Mouse (Mus musculus): ENCODE measurements around the gene Sema4c. TPM values are rescaled to one million over a fixed set of nuclear protein-coding genes. Genes with fewer than 3 reads are reported as not detected.
A peak's percentile ranks its signal among the peaks of the same experiment; 100 is the strongest.

Sema4c gene
- polyA plus RNA-seq (2012; ENCODE audit: insufficient read depth, low replicate concordance): 1.3 TPM in 1 of 2 replicates, not detected in the other

DNA sequence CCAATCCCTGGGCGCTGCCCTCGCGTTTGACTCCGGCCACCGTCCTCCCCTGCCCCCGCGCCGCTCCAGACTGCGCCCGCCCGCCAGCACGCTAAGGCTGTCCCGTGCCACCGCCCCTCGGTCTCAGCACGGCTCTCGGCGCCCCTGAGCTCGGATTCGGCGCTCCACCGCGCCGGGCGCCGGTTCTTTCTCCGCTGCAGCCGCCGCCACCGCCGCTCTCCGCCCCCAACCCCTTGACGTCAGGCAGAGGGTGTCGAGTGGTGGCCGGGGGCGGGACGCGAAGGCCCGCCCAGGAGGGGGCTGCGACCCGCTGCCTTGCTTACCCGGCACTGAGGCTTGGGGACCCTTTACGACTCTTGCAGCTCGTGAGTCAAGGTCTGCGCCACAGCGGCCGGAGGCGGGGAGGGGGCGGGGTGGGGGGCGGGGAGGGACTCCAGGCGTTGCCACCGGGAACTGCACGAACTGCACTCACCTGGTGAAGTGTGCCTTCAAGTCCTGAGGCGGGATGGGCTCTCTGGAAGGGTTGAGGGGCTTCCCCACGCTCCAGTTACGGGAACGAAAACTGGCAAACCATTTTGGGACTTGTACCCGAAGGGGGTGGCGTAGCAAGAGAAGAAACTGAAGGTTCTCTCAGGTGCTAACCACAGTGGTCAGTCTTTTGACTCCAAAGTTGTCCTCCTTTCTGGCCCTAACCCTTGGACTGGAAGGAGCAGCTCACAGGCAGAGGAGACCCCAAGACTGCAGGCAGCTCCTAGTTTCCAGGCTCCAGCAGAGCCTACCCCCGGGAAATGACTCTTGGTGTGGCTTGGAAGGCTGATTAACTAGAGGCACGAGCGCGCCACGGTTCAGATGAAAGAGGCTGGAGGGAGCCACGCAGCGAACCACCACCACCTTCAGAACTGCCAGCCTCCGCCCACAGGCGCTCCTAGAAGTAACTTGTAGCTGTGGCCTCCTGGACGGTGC is at the start of gene Sema4c:
Gene Sema4c, minus strand, starts transcription at position 319 of the 963 bp plus-strand sequence.
- peaks cover 83% of the 10 kb centered on the region for H3K4me1 ChIP-seq
- H3K27me3 ChIP-seq (replicated peaks): peaks cover 99% of the 10 kb centered on the region
- H3K4me3 ChIP-seq (replicated peaks): peak within 1 kb of the TSS; percentile 94
- TF ChIP-seq FLI1 (IDR thresholded peaks at IDR 0.05; ENCODE audit: low read length) (no peak), GATA1 (IDR thresholded peaks at IDR 0.05; ENCODE audit: borderline replicate concordance, low read length) (no peak)
- H3K9me3 ChIP-seq: no peaks in the 10 kb centered on the region
- peaks cover 2% of the 10 kb centered on the region for H3K36me3 ChIP-seq (replicated peaks; ENCODE audit: low read length)

- Histone ChIP-seq H3K9me3 (no peaks in the 10 kb centered on the region), H3K36me3 (replicated peaks; ENCODE audit: low read length) (no peaks in the 10 kb centered on the region), H3K27me3 (replicated peaks) (peaks cover 82% of the 10 kb centered on the region), H3K4me1 (peaks cover 18% of the 10 kb centered on the region; the same call in 1 of the 2 replicates), H3K4me3 (replicated peaks) (no peak overlapping the region)
- TF ChIP-seq FLI1 (IDR thresholded peaks at IDR 0.05; ENCODE audit: low read length): no peak
- TF ChIP-seq GATA1 (IDR thresholded peaks at IDR 0.05; ENCODE audit: borderline replicate concordance, low read length): no peak
Observed at GRCm38 (mm10) chr1:36606951-36607350, 48.8 kb upstream of the Sema4c start.

- no peak for TF ChIP-seq GATA1 (IDR thresholded peaks at IDR 0.05; ENCODE audit: borderline replicate concordance, low read length)
- TF ChIP-seq FLI1 (IDR thresholded peaks at IDR 0.05; ENCODE audit: low read length): no peak
- no peaks in the 10 kb centered on the region for H3K9me3 ChIP-seq
- peaks cover 83% of the 10 kb centered on the region for H3K27me3 ChIP-seq (replicated peaks)
- no peaks in the 10 kb centered on the region for H3K36me3 ChIP-seq (replicated peaks; ENCODE audit: low read length)
- peaks cover 18% of the 10 kb centered on the region; the same call in 1 of the 2 replicates for H3K4me1 ChIP-seq
- no peak overlapping the region for H3K4me3 ChIP-seq (replicated peaks)
Observed at GRCm38 (mm10) chr1:36604254-36605156, 46.4 kb upstream of the Sema4c start.

DNA sequence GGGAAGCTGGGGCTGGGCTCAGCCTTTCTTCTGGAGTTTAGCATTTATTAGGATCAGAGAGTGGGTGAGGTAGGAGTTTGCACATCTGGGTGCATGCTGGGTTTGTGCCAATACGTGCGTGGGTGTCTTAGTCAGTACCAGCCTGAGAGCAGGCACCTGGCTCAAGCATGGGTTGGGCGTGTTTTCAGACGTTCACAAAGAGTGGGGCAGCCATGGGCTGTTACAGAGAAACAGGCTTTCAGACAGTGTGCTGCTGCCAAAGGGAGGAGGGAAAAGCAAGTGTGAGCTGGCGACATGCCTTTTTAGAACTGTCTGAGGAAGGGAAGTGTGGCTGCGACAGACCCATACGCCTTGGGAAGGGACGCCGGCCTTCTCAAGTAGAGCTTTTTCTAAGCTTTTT is 45.2 kb upstream of the Sema4c start:
- no peaks in the 10 kb centered on the region for H3K36me3 ChIP-seq (replicated peaks; ENCODE audit: low read length)
- TF ChIP-seq FLI1 (IDR thresholded peaks at IDR 0.05; ENCODE audit: low read length) (no peak), GATA1 (IDR thresholded peaks at IDR 0.05; ENCODE audit: borderline replicate concordance, low read length) (no peak)
- H3K4me3 ChIP-seq (replicated peaks): no peak overlapping the region
- H3K27me3 ChIP-seq (replicated peaks): peaks cover 84% of the 10 kb centered on the region
- no peaks in the 10 kb centered on the region for H3K9me3 ChIP-seq
- H3K4me1 ChIP-seq: peaks cover 14% of the 10 kb centered on the region; the same call in 1 of the 2 replicates

- Histone ChIP-seq H3K4me3 (replicated peaks) (no peak overlapping the region), H3K4me1 (peaks cover 11% of the 10 kb centered on the region; the same call in 1 of the 2 replicates), H3K27me3 (replicated peaks) (peaks cover 75% of the 10 kb centered on the region), H3K36me3 (replicated peaks; ENCODE audit: low read length) (no peaks in the 10 kb centered on the region), H3K9me3 (no peaks in the 10 kb centered on the region)
- TF ChIP-seq GATA1 (IDR thresholded peaks at IDR 0.05; ENCODE audit: borderline replicate concordance, low read length): no peak
Observed at GRCm38 (mm10) chr1:36602271-36602670, 44.1 kb upstream of the Sema4c start.

- TF ChIP-seq FLI1 (IDR thresholded peaks at IDR 0.05; ENCODE audit: low read length) (no peak), GATA1 (IDR thresholded peaks at IDR 0.05; ENCODE audit: borderline replicate concordance, low read length) (no peak)
Observed at GRCm38 (mm10) chr1:36598411-36598810, 40.3 kb upstream of the Sema4c start.

GRCm38 (mm10) chr1:36596114-36596513 is 38.0 kb upstream of the Sema4c start:
- Histone ChIP-seq H3K27me3 (replicated peaks) (peaks cover 65% of the 10 kb centered on the region), H3K4me3 (replicated peaks) (no peak overlapping the region), H3K9me3 (no peaks in the 10 kb centered on the region), H3K4me1 (peaks cover 29% of the 10 kb centered on the region), H3K36me3 (replicated peaks; ENCODE audit: low read length) (no peaks in the 10 kb centered on the region)
- TF ChIP-seq FLI1 (IDR thresholded peaks at IDR 0.05; ENCODE audit: low read length): no peak
- no peak for TF ChIP-seq GATA1 (IDR thresholded peaks at IDR 0.05; ENCODE audit: borderline replicate concordance, low read length)

More at GRCm38 (mm10) chr1:36598411-36598810, 40.3 kb upstream of the Sema4c start:
- Histone ChIP-seq H3K36me3 (replicated peaks; ENCODE audit: low read length) (no peaks in the 10 kb centered on the region), H3K4me3 (replicated peaks) (no peak overlapping the region), H3K27me3 (replicated peaks) (peaks cover 63% of the 10 kb centered on the region), H3K9me3 (no peaks in the 10 kb centered on the region), H3K4me1 (peaks cover 7% of the 10 kb centered on the region; the same call in 1 of the 2 replicates)

- Histone ChIP-seq H3K27me3 (replicated peaks) (peaks cover 66% of the 10 kb centered on the region), H3K4me1 (peaks cover 32% of the 10 kb centered on the region), H3K36me3 (replicated peaks; ENCODE audit: low read length) (no peaks in the 10 kb centered on the region), H3K4me3 (replicated peaks) (no peak overlapping the region), H3K9me3 (no peaks in the 10 kb centered on the region)
- TF ChIP-seq FLI1 (IDR thresholded peaks at IDR 0.05; ENCODE audit: low read length) (no peak), GATA1 (IDR thresholded peaks at IDR 0.05; ENCODE audit: borderline replicate concordance, low read length) (no peak)
Observed at GRCm38 (mm10) chr1:36595167-36595931, 37.2 kb upstream of the Sema4c start.

DNA sequence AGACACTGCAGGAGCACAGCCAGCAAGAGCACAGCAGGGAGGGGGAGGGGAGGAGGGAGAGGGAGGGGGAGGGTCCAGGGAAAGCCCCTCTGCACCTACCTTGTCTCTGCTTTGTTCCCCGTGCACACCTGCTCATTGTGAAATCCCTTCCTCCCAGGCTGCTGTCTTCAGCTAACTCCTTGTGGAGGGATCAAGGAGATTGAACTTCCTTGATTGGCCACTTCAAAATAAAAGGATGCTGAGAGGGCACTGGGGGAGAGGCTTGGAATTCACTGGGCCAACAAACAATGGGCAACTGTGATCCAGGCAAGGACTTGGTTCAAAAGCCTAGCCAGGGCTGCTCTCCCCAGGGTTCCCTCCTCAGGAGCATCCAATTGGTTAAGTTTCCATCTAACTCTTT is 35.0 kb upstream of the Sema4c start:
- Histone ChIP-seq H3K4me1 (peaks cover 42% of the 10 kb centered on the region), H3K9me3 (no peaks in the 10 kb centered on the region), H3K36me3 (replicated peaks; ENCODE audit: low read length) (no peaks in the 10 kb centered on the region), H3K4me3 (replicated peaks) (no peak overlapping the region), H3K27me3 (replicated peaks) (peaks cover 69% of the 10 kb centered on the region)
- TF ChIP-seq GATA1 (IDR thresholded peaks at IDR 0.05; ENCODE audit: borderline replicate concordance, low read length): no peak
- no peak for TF ChIP-seq FLI1 (IDR thresholded peaks at IDR 0.05; ENCODE audit: low read length)
